Comparison of ENCODE assay signal across 8 mouse cellular contexts in genomic region chr13:107700268-107701139, GRCm38 (mm10).
DNase-seq lines count a peak whose midpoint lies in the region; ATAC-seq lines count a peak whose summit lies in the region.

No protein-coding gene starts in this region.

- no peaks in the 10 kb centered on the region for H3K36me3 ChIP-seq in hindbrain, embryonic 10.5 days
- no peaks in the 10 kb centered on the region for H3K36me3 ChIP-seq in midbrain, embryonic 11.5 days (ENCODE audit: control insufficient read depth, insufficient read depth, low read length)

- H3K4me2 ChIP-seq in midbrain, embryonic 11.5 days, result no peak overlapping the region

- H3K27me3 ChIP-seq in hindbrain, embryonic 10.5 days (ENCODE audit: insufficient read depth, poor library complexity, severe bottlenecking), result peaks cover 2% of the 10 kb centered on the region
- no peaks in the 10 kb centered on the region for H3K27me3 ChIP-seq in midbrain, embryonic 11.5 days (ENCODE audit: control insufficient read depth, insufficient read depth, low read length)

- 0 out of 2 replicates have a peak overlapping the region, but pooled peaks have one; percentile 11 for H3K4me3 ChIP-seq in hindbrain, embryonic 10.5 days
- no peak overlapping the region for H3K4me3 ChIP-seq in midbrain, embryonic 11.5 days (ENCODE audit: low read depth, low read length)

- peak; percentile 85 for ATAC-seq in midbrain, embryonic 11.5 days (ENCODE audit: low FRiP score)
- no peak for ATAC-seq in inflammation-experienced regulatory T-cells, adult 6 months

- DNase-seq in cerebellum, postnatal 14 days, result peak; percentile 35 to 37
- no peak for DNase-seq in cerebellum, adult 11-12 months
- peak; percentile 17 for DNase-seq in c-Kit-positive CD71-negative TER-119-negative erythroid progenitor cells, embryonic 14.5 days (ENCODE audit: low read depth)
- peak; percentile 77 for DNase-seq in hindbrain, embryonic 10.5 days (ENCODE audit: low spot score)
- DNase-seq in left cerebral cortex, postnatal 36 days (ENCODE audit: low spot score in 2 of 2), result peak; percentile 24 to 25
- peak; percentile 91 for DNase-seq in midbrain, embryonic 11.5 days (ENCODE audit: low spot score, missing footprints)
- DNase-seq in B cell, adult 2 months, result no peak

- H3K9ac ChIP-seq in midbrain, embryonic 11.5 days (ENCODE audit: low read length), result peak overlapping the region; percentile 24; the same call in 1 of the 2 replicates

- intact Hi-C loops in left cerebral cortex, postnatal 36 days (cut with DNase I), result no loop called here

- no peaks in the 10 kb centered on the region for H3K9me3 ChIP-seq in hindbrain, embryonic 10.5 days
- H3K9me3 ChIP-seq in midbrain, embryonic 11.5 days (ENCODE audit: control insufficient read depth, low read length), result no peaks in the 10 kb centered on the region

- peak overlapping the region; percentile 84 for H3K27ac ChIP-seq in hindbrain, embryonic 10.5 days
- H3K27ac ChIP-seq in midbrain, embryonic 11.5 days (ENCODE audit: low read depth, low read length), result no peak overlapping the region; the same call in 1 of the 2 replicates

- WGBS in hindbrain, embryonic 10.5 days, result 45% methylated on average over 10 of the region's 10 CpGs
- 44% methylated on average over 10 of the region's 10 CpGs for WGBS in midbrain, embryonic 11.5 days

- H3K4me1 ChIP-seq in hindbrain, embryonic 10.5 days (replicated peaks), result peaks cover 26% of the 10 kb centered on the region
- peaks cover 10% of the 10 kb centered on the region for H3K4me1 ChIP-seq in midbrain, embryonic 11.5 days (ENCODE audit: control insufficient read depth, insufficient read depth, low read length)

Comparison
In these comparisons a context has a peak if more than half of its experiments do, and no peak if none do; other contexts are left out.
1. DNase-seq: peak in cerebellum, postnatal 14 days (2 of 2), c-Kit-positive CD71-negative TER-119-negative erythroid progenitor cells, embryonic 14.5 days (single experiment), hindbrain, embryonic 10.5 days (single experiment), left cerebral cortex, postnatal 36 days (2 of 2) and midbrain, embryonic 11.5 days (single experiment); none in cerebellum, adult 11-12 months (single experiment) and B cell, adult 2 months (0 of 2).